8 mouse cellular contexts compared by ENCODE assay signal in genomic region chr2:4391678-4392085, GRCm38 (mm10).
A peak's percentile ranks its signal among the peaks of the same experiment; 100 is the strongest.
DNase-seq lines count a peak whose midpoint lies in the region; ATAC-seq lines count a peak whose summit lies in the region.

No protein-coding gene starts in this region.

- H3K36me3 ChIP-seq in embryonic facial prominence, embryonic 10.5 days (replicated peaks): peaks cover 12% of the 10 kb centered on the region; the same call in 1 of the 2 replicates
- no peaks in the 10 kb centered on the region for H3K36me3 ChIP-seq in limb, embryonic 15.5 days
- no peaks in the 10 kb centered on the region for H3K36me3 ChIP-seq in forebrain, embryonic 14.5 days (ENCODE audit: control insufficient read depth, insufficient read depth, low read length)

- H3K4me3 ChIP-seq in embryonic facial prominence, embryonic 10.5 days: no peak overlapping the region
- no peak overlapping the region for H3K4me3 ChIP-seq in limb, embryonic 15.5 days
- no peak overlapping the region for H3K4me3 ChIP-seq in forebrain, embryonic 14.5 days (ENCODE audit: low read depth, low read length)

- peaks cover 27% of the 10 kb centered on the region for H3K4me1 ChIP-seq in embryonic facial prominence, embryonic 10.5 days
- peaks cover 20% of the 10 kb centered on the region for H3K4me1 ChIP-seq in limb, embryonic 15.5 days
- peaks cover 3% of the 10 kb centered on the region; the same call in 1 of the 2 replicates for H3K4me1 ChIP-seq in forebrain, embryonic 14.5 days (ENCODE audit: control insufficient read depth, insufficient read depth, low read length)

- 0 out of 2 replicates have a peak overlapping the region, but pooled peaks have one; percentile 2 for H3K27ac ChIP-seq in embryonic facial prominence, embryonic 10.5 days (replicated peaks)
- peak overlapping the region; percentile 54; the same call in 1 of the 2 replicates for H3K27ac ChIP-seq in limb, embryonic 15.5 days
- no peak overlapping the region for H3K27ac ChIP-seq in forebrain, embryonic 14.5 days (ENCODE audit: low read depth, low read length)

- H3K4me2 ChIP-seq in limb, embryonic 15.5 days: 0 out of 2 replicates have a peak overlapping the region, but pooled peaks have one; percentile 1
- H3K4me2 ChIP-seq in forebrain, embryonic 14.5 days (ENCODE audit: low read length): no peak overlapping the region

- 50% methylated on average over 7 of the region's 7 CpGs for WGBS in embryonic facial prominence, embryonic 10.5 days
- 20% methylated on average over 7 of the region's 7 CpGs for WGBS in limb, embryonic 15.5 days
- WGBS in forebrain, embryonic 14.5 days: 53% methylated on average over 7 of the region's 7 CpGs

- ATAC-seq in limb, embryonic 15.5 days (ENCODE audit: insufficient number of reproducible peaks, low FRiP score, low TSS enrichment, low read depth): peak; percentile 57; the same call in 1 of the 2 replicates
- ATAC-seq in forebrain, embryonic 14.5 days: no peak
- ATAC-seq in megakaryocyte progenitor cell, adult 5-6 weeks (replicated peaks; ENCODE audit: poor library complexity): no peak

- peak; percentile 55 for DNase-seq in brain, adult 2 months (ENCODE audit: low read depth, low spot score)
- no peak for DNase-seq in embryonic facial prominence, embryonic 10.5 days (ENCODE audit: low spot score)
- DNase-seq in heart, postnatal 4 days: peak; percentile 59
- no peak for DNase-seq in layer of hippocampus, postnatal 10 days (ENCODE audit: low spot score in 2 of 2)
- DNase-seq in forebrain, embryonic 14.5 days (ENCODE audit: low spot score): no peak
- DNase-seq in testis, postnatal 10 days (ENCODE audit: low spot score): no peak

- H3K27me3 ChIP-seq in embryonic facial prominence, embryonic 10.5 days (replicated peaks; ENCODE audit: low read depth, poor library complexity, severe bottlenecking): no peaks in the 10 kb centered on the region
- no peaks in the 10 kb centered on the region for H3K27me3 ChIP-seq in limb, embryonic 15.5 days
- H3K27me3 ChIP-seq in forebrain, embryonic 14.5 days (replicated peaks; ENCODE audit: control insufficient read depth, insufficient read depth, low read length): no peaks in the 10 kb centered on the region

- no peaks in the 10 kb centered on the region for H3K9me3 ChIP-seq in embryonic facial prominence, embryonic 10.5 days
- no peaks in the 10 kb centered on the region for H3K9me3 ChIP-seq in limb, embryonic 15.5 days
- H3K9me3 ChIP-seq in forebrain, embryonic 14.5 days (replicated peaks; ENCODE audit: control insufficient read depth, low read length): no peaks in the 10 kb centered on the region

- no peak overlapping the region for H3K9ac ChIP-seq in limb, embryonic 15.5 days
- H3K9ac ChIP-seq in forebrain, embryonic 14.5 days (ENCODE audit: low read length): no peak overlapping the region

Comparison
In these comparisons a context has a peak if more than half of its experiments do, and no peak if none do; other contexts are left out.
1. DNase-seq: peak in brain, adult 2 months (single experiment) and heart, postnatal 4 days (single experiment); none in embryonic facial prominence, embryonic 10.5 days (single experiment), layer of hippocampus, postnatal 10 days (0 of 2), forebrain, embryonic 14.5 days (single experiment) and testis, postnatal 10 days (single experiment).